Mouse (Mus musculus): ENCODE measurements around the gene 1700020A23Rik. TPM values are rescaled to one million over a fixed set of nuclear protein-coding genes. Genes with fewer than 3 reads are reported as not detected.
A peak's percentile ranks its signal among the peaks of the same experiment; 100 is the strongest.

Gene 1700020A23Rik
- polyA plus RNA-seq, 1 experiment from 2014 or later, result not detected

- peak; percentile 8 for DNase-seq
- H3K36me3 ChIP-seq (ENCODE audit: control insufficient read depth, insufficient read depth, low read length), result no peaks in the 10 kb centered on the region
- H3K4me3 ChIP-seq (replicated peaks; ENCODE audit: low read depth, low read length), result peak overlapping the region; percentile 89
- no peaks in the 10 kb centered on the region for H3K9me3 ChIP-seq (ENCODE audit: control insufficient read depth, low read length)
- peak overlapping the region; percentile 89 for H3K9ac ChIP-seq (replicated peaks; ENCODE audit: low read length)
- 73% methylated on average over 14 of the region's 14 CpGs for WGBS
- no peak overlapping the region for H3K27ac ChIP-seq (replicated peaks; ENCODE audit: low read depth, low read length)
- H3K4me1 ChIP-seq (ENCODE audit: control insufficient read depth, insufficient read depth, low read length), result peaks cover 19% of the 10 kb centered on the region
- no peak for ATAC-seq (ENCODE audit: low FRiP score, low TSS enrichment)
- H3K4me2 ChIP-seq (ENCODE audit: low read length), result peak overlapping the region; percentile 75
- H3K27me3 ChIP-seq (ENCODE audit: control insufficient read depth, insufficient read depth, low read length), result 0 out of 2 replicates have a peak, but pooled peaks cover 5% of the 10 kb centered on the region
These were observed 46.1 kb downstream of the 1700020A23Rik start for GRCm38 (mm10) chr2:130451086-130451726.

- DNase-seq (no peak), ATAC-seq (ENCODE audit: low FRiP score, low TSS enrichment) (no peak)
- peaks cover 19% of the 10 kb centered on the region for H3K4me1 ChIP-seq (ENCODE audit: control insufficient read depth, insufficient read depth, low read length)
- peak overlapping the region; percentile 89; the same call in 1 of the 2 replicates for H3K4me3 ChIP-seq (replicated peaks; ENCODE audit: low read depth, low read length)
- peak overlapping the region; percentile 75 for H3K4me2 ChIP-seq (ENCODE audit: low read length)
- H3K9me3 ChIP-seq (ENCODE audit: control insufficient read depth, low read length), result no peaks in the 10 kb centered on the region
- no peak overlapping the region for H3K27ac ChIP-seq (replicated peaks; ENCODE audit: low read depth, low read length)
- peak overlapping the region; percentile 34; the same call in 1 of the 2 replicates for H3K9ac ChIP-seq (replicated peaks; ENCODE audit: low read length)
- H3K36me3 ChIP-seq (ENCODE audit: control insufficient read depth, insufficient read depth, low read length), result no peaks in the 10 kb centered on the region
- WGBS, result 77% methylated on average over 3 of the region's 3 CpGs
- 0 out of 2 replicates have a peak, but pooled peaks cover 5% of the 10 kb centered on the region for H3K27me3 ChIP-seq (ENCODE audit: control insufficient read depth, insufficient read depth, low read length)
These were observed 46.6 kb downstream of the 1700020A23Rik start for GRCm38 (mm10) chr2:130451727-130452090.

- no peaks in the 10 kb centered on the region for H3K36me3 ChIP-seq (ENCODE audit: control insufficient read depth, insufficient read depth, low read length)
- 54% methylated on average over 2 of the region's 2 CpGs for WGBS
These were observed 47.2 kb downstream of the 1700020A23Rik start for GRCm38 (mm10) chr2:130452266-130452665.

GRCm38 (mm10) chr2:130453421-130453820, 48.4 kb downstream of the 1700020A23Rik start:
- no peak overlapping the region for H3K9ac ChIP-seq (replicated peaks; ENCODE audit: low read length)
- ATAC-seq (ENCODE audit: low FRiP score, low TSS enrichment) (no peak), DNase-seq (no peak)
- H3K27me3 ChIP-seq (ENCODE audit: control insufficient read depth, insufficient read depth, low read length), result no peaks in the 10 kb centered on the region
- H3K9me3 ChIP-seq (ENCODE audit: control insufficient read depth, low read length), result no peaks in the 10 kb centered on the region
- no peak overlapping the region for H3K4me2 ChIP-seq (ENCODE audit: low read length)
- no peak overlapping the region for H3K4me3 ChIP-seq (replicated peaks; ENCODE audit: low read depth, low read length)
- H3K27ac ChIP-seq (replicated peaks; ENCODE audit: low read depth, low read length), result no peak overlapping the region
- 75% methylated on average over 6 of the region's 6 CpGs for WGBS
- peaks cover 19% of the 10 kb centered on the region for H3K4me1 ChIP-seq (ENCODE audit: control insufficient read depth, insufficient read depth, low read length)
- H3K36me3 ChIP-seq (ENCODE audit: control insufficient read depth, insufficient read depth, low read length), result no peaks in the 10 kb centered on the region

More at GRCm38 (mm10) chr2:130452266-130452665, 47.2 kb downstream of the 1700020A23Rik start:
- Histone ChIP-seq H3K27ac (replicated peaks; ENCODE audit: low read depth, low read length) (no peak overlapping the region), H3K27me3 (ENCODE audit: control insufficient read depth, insufficient read depth, low read length) (0 out of 2 replicates have a peak, but pooled peaks cover 5% of the 10 kb centered on the region), H3K4me2 (ENCODE audit: low read length) (peak overlapping the region; percentile 75), H3K9ac (replicated peaks; ENCODE audit: low read length) (no peak overlapping the region; the same call in 1 of the 2 replicates), H3K4me1 (ENCODE audit: control insufficient read depth, insufficient read depth, low read length) (peaks cover 19% of the 10 kb centered on the region), H3K4me3 (replicated peaks; ENCODE audit: low read depth, low read length) (no peak overlapping the region), H3K9me3 (ENCODE audit: control insufficient read depth, low read length) (no peaks in the 10 kb centered on the region)
- no peak for DNase-seq
- no peak for ATAC-seq (ENCODE audit: low FRiP score, low TSS enrichment)

- H3K27ac ChIP-seq (replicated peaks; ENCODE audit: low read depth, low read length), result no peak overlapping the region
- no peak overlapping the region for H3K4me3 ChIP-seq (replicated peaks; ENCODE audit: low read depth, low read length)
- no peak overlapping the region for H3K4me2 ChIP-seq (ENCODE audit: low read length)
- H3K27me3 ChIP-seq (ENCODE audit: control insufficient read depth, insufficient read depth, low read length), result no peaks in the 10 kb centered on the region
- H3K9me3 ChIP-seq (ENCODE audit: control insufficient read depth, low read length), result no peaks in the 10 kb centered on the region
- 73% methylated on average over 6 of the region's 6 CpGs for WGBS
- peaks cover 16% of the 10 kb centered on the region for H3K4me1 ChIP-seq (ENCODE audit: control insufficient read depth, insufficient read depth, low read length)
- no peaks in the 10 kb centered on the region for H3K36me3 ChIP-seq (ENCODE audit: control insufficient read depth, insufficient read depth, low read length)
- ATAC-seq (ENCODE audit: low FRiP score, low TSS enrichment), result no peak
- peak; percentile 39 for DNase-seq
- no peak overlapping the region for H3K9ac ChIP-seq (replicated peaks; ENCODE audit: low read length)
These were observed 49.8 kb downstream of the 1700020A23Rik start for GRCm38 (mm10) chr2:130454748-130455370.

Other genes with a start within 250 kb of the 1700020A23Rik start
- gene Snrpb, start 225.9 kb upstream of the 1700020A23Rik start, polyA plus RNA-seq (2014; fragmentation: Nextera tagmentation; extraction: Ambion mirVana), result 349 and 358 TPM in 2 replicates
- not detected in 2 replicates for gene Tmc2, start 210.1 kb upstream of the 1700020A23Rik start, polyA plus RNA-seq (2014; fragmentation: Nextera tagmentation; extraction: Ambion mirVana)
- gene Nop56, start 130.8 kb upstream of the 1700020A23Rik start, polyA plus RNA-seq (2014; fragmentation: Nextera tagmentation; extraction: Ambion mirVana), result 217 and 235 TPM in 2 replicates
- gene Idh3b, start 120.7 kb upstream of the 1700020A23Rik start, polyA plus RNA-seq (2014; fragmentation: Nextera tagmentation; extraction: Ambion mirVana), result 166 and 170 TPM in 2 replicates
- gene Ebf4, start 110.1 kb upstream of the 1700020A23Rik start, polyA plus RNA-seq (2014; fragmentation: Nextera tagmentation; extraction: Ambion mirVana), result 3.6 and 4.7 TPM in 2 replicates
- gene Cpxm1, start 7.7 kb upstream of the 1700020A23Rik start, polyA plus RNA-seq (2014; fragmentation: Nextera tagmentation; extraction: Ambion mirVana), result 13.0 and 15.3 TPM in 2 replicates
- 0.15 TPM in 1 of 2 replicates, not detected in the other for gene Gm28372, start within 50 bp of the 1700020A23Rik start, polyA plus RNA-seq (2014; fragmentation: Nextera tagmentation; extraction: Ambion mirVana)
- gene Tmem239, start 1.2 kb downstream of the 1700020A23Rik start, polyA plus RNA-seq (2014; fragmentation: Nextera tagmentation; extraction: Ambion mirVana), result not detected in 2 replicates
- 88.2 and 88.6 TPM in 2 replicates for gene Vps16, start 19.1 kb downstream of the 1700020A23Rik start, polyA plus RNA-seq (2014; fragmentation: Nextera tagmentation; extraction: Ambion mirVana)
- gene Pced1a, start 19.4 kb downstream of the 1700020A23Rik start, polyA plus RNA-seq (2014; fragmentation: Nextera tagmentation; extraction: Ambion mirVana), result 10.1 and 15.1 TPM in 2 replicates
- gene Ptpra, start 45.0 kb downstream of the 1700020A23Rik start, polyA plus RNA-seq (2014; fragmentation: Nextera tagmentation; extraction: Ambion mirVana), result 119 and 156 TPM in 2 replicates
- gene Mrps26, start 158.5 kb downstream of the 1700020A23Rik start, polyA plus RNA-seq (2014; fragmentation: Nextera tagmentation; extraction: Ambion mirVana), result 98.4 and 112 TPM in 2 replicates
- gene Oxt, start 170.9 kb downstream of the 1700020A23Rik start, polyA plus RNA-seq (2014; fragmentation: Nextera tagmentation; extraction: Ambion mirVana), result 0.59 TPM in 1 of 2 replicates, not detected in the other
- 0.70 TPM in 1 of 2 replicates, not detected in the other for gene Avp, start 177.3 kb downstream of the 1700020A23Rik start, polyA plus RNA-seq (2014; fragmentation: Nextera tagmentation; extraction: Ambion mirVana)
- gene Fastkd5, start 224.8 kb downstream of the 1700020A23Rik start, polyA plus RNA-seq (2014; fragmentation: Nextera tagmentation; extraction: Ambion mirVana), result 7.4 and 13.8 TPM in 2 replicates
- gene Ubox5, start 224.8 kb downstream of the 1700020A23Rik start, polyA plus RNA-seq (2014; fragmentation: Nextera tagmentation; extraction: Ambion mirVana), result 10.6 and 13.0 TPM in 2 replicates
- gene Lzts3, start 237.5 kb downstream of the 1700020A23Rik start, polyA plus RNA-seq (2014; fragmentation: Nextera tagmentation; extraction: Ambion mirVana), result 3.4 and 9.1 TPM in 2 replicates